Mouse (Mus musculus) CD4-positive, CD25-positive, alpha-beta regulatory T cell, adult 4 months (primary cell): Measurements from ENCODE around the gene Maml3. TPM values are rescaled to one million over a fixed set of nuclear protein-coding genes. Genes with fewer than 3 reads are reported as not detected.
A peak's percentile ranks its signal among the peaks of the same experiment; 100 is the strongest.

Experiments used
- ATAC-seq: one replicate; pipeline ENCODE4 v1.8.0; 2017
- polyA plus RNA-seq, 2 experiments: library from polyadenylated mRNA; unstranded; fragments of 100-300 nt; shearing (Covaris generic); gene quantifications; one replicate each; pipeline ENCODE4 v1.2.1; 2017

Maml3 gene
- polyA plus RNA-seq, 2 experiments from 2014 or later = 0.56 to 0.62 TPM

DNA sequence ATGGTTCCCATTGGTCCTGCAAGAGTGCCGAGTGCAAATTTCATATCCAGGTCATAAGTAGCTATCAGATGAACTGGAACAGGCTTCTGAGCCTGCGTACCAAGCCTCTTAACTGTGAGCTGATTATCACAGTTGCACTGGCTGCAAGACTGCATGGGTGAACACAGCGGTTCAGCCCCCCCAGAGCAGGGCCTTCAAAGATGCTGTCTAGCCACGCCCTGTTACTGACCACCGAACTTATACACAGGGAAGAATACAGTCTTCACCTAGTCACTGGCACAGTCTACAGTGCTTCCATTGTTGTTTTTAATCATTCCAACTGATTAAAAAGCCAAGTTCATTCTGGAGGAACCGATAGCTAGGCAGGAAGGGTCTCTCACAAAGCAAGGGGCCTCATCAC, 287.5 kb downstream of the Maml3 start:
- ATAC-seq = no peak

DNA sequence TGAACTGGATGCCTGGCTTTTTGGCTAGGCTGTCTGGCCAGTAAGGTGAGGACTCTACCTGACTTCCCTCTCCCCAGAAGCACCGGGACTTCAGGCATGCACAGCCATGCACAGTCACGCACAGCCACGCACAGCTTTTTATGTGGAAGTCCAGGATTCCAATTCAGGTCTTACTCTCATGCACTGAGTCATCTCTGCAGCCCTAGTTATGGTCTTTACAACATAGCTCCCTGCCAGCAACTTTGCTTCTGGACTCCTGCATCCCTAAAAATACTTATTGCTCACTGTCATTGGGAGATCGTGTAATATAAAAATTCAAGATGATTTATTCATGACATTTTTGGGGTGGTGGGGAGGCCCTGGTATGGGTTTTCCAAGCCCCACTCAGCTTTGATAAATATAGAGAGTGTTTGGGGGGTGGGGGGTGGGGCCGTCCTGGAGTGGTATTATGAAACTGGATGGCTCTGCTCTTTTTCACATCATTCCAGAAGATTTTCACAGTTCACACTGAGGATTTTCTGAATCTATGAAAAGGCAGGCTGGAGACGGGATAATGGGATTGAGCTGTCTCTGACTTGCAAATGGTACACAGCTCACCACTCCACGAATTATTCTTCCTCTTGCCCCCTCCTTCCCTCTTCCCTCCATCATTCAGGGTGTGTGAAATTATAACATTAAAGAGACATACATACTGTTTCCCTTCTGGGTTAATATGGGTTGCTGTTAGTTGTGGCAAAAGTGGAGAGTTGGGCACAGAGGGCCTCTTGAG, 288.2 kb downstream of the Maml3 start:
- no peak for ATAC-seq

DNA sequence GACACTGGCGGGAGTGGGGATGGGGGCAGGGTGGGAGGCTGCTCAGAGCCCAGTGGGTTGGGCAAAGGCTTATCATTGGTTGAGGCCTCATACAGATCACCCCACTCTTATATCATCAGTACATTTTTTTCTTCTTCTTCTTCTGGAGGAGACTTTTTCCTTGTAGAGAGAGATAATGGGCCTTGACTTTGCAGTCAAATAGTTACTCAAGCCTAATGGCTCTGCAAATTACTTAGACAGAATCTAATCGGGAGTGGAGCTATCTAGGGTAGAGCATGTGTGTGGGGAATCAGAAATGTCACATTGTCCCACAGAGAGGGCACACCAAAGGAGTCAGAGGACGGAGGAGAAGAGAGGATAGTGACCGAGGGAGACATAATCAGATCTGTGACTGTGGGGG, 290.8 kb downstream of the Maml3 start:
- no peak for ATAC-seq

DNA sequence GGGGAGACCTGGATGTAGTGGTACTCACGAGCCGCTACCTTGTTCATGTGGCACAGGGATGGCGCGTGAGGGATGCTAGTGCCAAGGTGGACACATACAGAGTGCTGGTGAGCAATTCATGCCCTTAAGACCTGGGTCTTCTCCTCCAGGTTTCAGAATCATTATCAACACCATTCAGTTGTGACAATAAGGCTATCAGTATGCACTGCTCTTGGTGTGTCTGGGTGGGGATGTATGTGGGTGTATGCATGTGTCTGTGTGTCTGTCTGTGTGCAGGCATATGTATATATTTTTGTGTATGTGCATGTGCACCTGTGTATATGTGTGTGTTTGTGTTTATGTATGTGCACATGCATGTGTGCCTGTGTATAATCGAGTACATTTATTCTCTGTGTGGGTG, 291.7 kb downstream of the Maml3 start:
- no peak for ATAC-seq

DNA sequence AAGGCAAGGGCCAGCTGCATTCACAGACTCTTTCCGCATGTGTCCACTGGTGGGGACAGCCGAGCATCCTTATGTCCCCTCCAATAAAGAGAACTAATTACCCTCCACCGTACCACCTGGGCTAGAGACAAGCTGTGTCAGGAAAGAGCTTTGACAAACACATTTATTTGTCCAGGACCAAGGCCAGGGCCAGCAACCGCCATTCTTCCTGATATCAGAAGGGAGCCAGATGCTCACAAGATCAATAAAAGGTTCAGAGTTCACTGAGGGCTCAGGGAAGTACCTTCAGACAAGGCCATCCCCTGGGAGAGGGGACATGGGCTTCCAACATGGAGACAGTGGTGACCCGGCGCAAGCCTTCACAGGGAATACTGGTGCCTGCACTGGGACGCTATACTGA, 294.1 kb downstream of the Maml3 start:
- ATAC-seq = no peak

DNA sequence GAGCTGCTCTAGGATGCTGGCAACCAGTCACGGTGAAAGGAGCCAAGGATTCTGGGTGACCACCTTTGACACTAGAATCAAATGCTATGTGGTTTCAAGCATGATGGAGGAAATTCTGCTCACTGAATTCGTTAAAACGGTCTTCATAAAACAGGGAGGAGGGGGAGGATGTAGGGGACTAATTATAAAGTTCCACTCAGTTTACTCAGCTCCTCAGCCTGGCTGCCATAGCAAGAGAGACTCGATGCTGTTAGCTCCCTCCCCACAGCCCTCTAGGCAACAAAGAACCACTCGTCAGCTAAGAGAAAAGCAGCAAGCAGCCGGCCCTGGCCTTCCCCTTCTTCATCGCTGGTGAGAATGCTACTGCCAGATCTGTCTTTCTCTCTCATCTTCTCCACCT, 295.1 kb downstream of the Maml3 start:
- no peak for ATAC-seq

DNA sequence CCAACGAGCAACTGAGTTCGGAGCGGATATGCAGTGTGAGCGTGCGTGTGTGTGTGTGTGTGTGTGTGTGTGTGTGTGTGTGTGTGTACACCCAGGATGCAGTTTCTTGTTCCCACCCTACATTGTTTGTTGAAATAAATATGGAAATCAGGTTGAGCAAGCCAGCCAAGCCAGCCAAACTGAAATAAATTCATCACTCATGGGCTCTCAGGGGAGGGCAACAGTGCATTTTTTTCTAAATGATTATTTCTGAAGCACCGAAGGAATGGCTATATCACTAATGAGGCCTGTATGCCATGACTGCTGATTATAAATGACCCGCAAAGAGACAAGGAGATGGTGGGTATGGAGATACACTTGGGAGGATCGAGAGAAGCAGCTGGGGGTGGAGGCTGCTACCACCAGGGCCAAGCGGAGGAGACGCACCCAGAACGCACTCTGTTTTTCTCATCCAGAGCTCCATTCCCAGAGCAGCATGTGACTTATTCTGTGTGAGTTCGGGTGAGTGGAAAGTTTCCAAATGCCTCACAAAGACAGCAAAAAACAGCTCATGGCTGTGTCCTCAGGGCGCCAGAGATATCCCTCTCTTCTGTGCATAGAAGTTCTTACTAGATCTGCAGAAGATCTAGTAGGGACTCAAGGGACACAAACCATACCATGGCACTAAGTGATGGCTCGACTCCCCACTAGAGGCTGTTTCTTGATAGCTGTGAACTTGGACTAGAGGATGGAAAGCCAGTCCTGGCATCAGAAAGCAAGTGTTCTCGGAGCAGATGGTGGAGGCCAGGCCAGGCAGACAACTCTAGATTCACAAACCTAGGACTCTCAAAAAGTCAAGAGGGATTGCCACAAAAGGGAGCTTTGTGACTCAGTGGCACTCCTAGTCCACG, 296.6 kb downstream of the Maml3 start:
- ATAC-seq = no peak

DNA sequence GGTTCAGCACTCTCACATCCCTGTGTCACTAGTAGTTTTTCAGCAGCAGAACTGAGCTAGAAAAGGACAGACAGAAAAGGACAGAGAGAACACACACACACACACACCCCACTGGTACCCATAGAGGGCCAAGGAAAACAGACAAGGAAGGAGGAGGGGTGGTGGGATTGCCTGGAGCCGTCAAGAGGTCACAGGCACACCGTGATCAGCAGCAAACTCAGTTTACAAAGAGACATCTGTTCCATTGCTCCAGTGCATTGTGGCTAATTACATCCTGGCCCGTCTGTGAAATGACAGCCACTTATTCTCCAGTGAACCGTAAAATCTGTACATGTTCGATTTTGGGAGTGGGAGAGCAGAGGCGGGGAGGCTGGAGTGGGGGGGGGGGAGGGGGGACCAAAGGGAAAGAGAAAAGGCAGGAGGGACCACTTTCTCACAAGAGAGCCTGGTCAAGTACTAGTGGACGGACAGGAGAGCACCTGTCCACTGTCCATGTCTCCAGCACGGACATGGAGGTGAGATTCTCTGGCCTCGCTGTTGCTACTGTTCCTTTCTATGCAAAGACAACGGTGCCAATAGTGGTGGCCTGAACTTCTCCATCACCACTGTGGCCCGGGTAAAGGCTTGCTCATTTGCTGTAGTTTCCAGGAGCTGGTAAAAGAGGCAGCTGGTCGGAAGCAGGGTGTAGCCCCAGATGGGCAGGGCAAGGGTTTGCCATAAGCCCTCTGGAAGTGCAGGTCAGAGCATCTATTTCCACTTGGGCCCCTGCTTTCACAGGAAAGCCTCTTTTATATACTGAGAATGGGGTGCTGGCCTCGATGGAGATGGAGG, 299.2 kb downstream of the Maml3 start:
- no peak for ATAC-seq

DNA sequence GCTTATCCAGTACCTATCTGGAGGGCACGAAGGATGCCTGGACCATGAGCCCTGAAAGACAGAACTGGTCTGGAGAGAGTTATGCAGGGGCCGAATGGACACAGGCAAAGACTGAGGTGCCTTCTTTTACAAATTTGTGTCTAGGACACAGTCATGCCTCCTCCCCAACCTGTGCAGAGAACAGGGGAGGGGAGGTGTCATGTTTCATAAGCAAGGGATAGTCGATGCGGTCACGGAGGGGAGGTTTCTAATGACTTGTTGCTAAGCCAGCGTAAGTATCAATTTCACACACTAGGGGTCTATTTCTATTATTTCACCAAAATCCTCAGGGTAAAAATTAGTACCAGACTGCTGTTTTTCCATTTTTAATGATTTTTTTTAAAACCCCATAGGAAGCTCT, 301.0 kb downstream of the Maml3 start:
- no peak for ATAC-seq

DNA sequence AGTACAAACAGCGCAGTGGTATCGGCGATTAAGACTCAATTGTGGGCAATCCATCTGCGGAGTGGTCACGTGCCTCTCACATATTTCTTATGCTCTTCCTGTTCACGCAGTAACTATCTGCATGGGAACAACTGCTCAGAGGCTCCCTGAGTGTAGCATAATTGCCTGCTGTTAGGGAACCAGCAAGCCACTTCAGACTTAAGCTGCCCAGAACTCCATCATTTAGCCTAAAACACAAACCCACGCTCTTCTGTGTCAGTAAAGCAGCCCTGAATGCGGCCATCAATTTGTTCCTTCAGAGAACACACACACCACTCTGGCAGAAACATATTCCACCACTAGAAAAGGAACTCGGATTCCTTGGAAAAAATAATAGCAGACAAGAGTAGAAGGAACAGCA, 305.2 kb downstream of the Maml3 start:
- ATAC-seq = no peak

DNA sequence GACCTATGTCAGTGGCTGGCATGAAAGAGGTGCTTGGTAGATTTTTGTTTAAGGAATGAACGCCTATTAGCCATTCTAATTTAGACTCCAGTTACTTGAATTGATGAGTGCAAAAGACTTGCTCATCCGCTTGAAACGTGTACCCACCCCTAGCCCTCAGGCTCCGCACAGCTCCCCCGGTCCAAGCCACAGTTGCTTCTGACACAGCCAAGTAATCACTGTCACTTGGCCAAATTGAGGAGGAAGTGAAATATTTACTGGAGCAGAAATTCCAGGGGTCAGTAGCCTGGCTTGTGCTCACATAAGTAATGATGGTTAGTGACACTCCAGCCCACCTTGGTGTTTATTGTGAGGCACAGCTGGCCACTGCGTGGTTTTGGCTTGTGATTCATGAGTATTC, 308.0 kb downstream of the Maml3 start:
- ATAC-seq = no peak

DNA sequence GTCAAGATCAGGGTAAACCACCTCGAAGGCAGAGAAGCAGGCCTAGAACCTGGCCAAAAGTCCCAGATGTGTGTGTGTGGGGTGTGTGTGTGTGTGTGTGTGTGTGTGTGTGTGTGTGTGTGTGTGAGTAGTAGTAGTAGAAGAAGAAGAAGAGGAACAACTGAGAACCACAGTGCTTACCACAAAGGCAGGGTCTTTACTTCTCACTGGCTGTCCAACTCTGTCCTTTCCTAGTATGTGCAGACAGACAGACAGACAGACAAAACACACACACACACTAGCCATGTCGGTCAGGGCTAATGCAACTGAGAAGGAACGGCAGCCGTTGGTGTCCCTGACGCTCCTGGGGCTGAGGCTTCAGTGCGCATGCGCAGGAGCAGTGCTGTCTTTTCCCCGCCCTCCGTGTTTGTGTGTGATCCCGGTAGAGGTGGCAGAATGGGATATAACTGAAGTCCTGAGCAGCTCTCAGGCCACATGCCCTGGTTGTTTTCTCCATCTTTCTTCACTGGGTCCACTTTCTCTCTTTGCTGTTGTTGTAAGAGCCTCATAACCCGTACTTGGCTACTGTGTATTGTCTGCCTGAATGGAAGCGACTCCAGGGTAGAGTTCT, 308.6 kb downstream of the Maml3 start:
- peak; percentile 68 for ATAC-seq

DNA sequence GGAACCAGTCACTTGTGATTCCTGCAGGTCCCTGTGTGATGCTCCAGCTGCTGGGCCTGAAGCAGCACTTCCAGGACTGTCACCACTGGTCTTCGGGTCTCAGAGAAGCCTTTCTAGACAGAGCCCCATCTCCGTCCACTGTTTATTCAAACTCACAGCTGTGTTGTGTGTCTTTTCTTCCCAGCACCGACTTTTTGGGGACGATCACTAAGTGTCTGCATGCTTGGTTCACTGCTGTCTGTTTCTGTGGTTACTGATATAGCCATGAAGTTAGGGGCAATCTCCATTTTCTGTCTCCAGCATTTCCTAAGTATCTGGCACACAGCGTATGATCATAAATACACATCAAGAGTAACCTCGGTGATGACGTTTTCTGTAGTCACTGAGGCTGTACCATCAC, 313.3 kb downstream of the Maml3 start:
- no peak for ATAC-seq

DNA sequence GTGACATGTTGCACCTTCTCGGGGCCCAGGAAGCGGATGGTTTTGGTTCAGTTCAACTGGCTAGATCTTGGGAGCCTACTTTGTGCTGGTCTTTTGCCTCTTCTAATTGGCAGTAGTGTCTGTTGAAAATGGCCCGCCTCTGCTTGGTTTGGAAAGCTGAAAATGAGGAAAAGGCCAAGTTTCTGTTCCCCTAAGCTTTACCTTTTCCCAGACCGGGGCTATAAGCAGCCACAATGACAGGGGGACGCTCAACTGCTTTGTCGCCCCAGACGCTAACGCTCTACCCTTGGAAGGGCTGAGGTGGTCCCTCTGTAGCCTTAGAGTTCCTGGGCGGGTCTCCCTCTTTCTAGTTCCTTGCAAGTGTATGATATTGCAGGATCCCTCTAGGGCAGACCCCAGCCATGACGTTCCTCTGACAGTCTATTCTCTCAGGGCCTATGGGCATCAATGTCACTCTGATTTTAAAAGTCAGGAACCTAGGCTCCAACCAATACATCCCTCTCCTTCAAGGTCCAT, 315.4 kb downstream of the Maml3 start:
- ATAC-seq = no peak

DNA sequence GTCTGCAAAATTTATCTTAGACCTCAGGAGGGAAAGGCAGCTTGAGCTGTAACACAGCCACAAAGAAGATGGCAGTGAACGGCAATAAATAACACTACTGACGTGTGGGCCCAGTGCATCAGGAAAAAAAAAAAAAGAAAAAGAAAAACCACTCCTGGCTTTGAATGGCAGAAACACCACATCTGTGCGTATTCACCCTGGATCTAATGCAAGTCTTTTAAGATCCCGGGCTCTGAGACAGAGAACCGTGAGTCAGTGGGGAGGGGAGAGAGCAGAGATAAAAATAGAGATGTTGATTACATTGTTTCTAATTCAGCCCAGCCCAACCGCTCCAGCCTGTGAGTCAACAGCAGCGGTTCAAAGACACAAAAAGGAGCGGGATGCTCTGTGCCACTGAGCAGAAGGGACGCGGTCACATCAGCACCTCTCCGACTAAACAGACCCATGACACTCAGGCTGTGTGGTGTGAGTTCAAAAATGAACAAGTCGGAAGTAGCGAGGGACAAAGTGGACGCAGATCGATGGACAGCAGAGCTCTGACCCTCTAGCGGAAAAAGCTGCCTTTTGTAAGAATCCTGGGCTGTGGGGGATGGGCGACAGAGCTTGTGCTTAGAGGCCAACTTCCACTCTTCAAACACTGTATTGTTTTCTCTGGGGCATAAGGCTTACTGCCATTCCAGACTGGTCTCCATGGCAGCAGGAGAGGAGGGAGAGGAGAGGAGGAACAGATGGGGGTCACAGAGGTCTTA, 316.1 kb downstream of the Maml3 start:
- no peak for ATAC-seq

DNA sequence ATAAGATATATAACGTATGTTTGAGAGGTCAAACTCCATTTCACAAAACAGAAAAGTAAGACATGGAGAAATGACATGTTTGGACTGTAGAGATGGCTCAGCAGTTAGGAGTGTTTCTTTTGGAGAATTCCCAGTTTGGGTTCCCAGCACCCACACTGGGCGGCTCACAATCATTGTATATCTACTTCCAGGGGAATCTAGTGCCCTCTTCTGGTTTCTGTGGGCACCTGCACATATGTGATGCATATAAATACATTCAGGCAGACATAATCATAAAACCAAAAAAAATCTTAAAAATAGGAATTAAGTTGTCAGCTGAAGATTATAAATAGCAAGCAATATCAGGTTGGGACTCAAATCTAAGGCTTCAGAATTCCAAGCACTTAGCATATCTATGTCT, 316.9 kb downstream of the Maml3 start:
- no peak for ATAC-seq

DNA sequence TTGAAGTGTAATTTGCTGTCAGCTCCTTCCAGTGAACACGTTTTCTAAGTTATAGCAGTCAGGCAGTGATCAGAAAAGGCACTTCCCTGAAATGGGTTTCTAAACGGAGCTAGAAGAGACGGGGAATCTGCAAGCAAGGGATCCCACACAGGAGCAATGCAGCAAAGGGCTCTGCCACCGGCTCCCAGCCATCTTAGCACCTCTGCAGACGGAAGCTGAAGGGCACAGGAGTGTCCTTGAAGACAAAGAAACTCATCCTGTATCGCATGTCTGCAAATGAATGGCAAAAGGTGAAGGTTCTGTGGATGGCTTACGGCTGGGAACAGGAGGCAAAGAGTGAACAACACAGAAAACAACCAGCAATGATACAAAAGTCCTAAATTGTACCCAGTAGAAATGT, 319.1 kb downstream of the Maml3 start:
- ATAC-seq = no peak

DNA sequence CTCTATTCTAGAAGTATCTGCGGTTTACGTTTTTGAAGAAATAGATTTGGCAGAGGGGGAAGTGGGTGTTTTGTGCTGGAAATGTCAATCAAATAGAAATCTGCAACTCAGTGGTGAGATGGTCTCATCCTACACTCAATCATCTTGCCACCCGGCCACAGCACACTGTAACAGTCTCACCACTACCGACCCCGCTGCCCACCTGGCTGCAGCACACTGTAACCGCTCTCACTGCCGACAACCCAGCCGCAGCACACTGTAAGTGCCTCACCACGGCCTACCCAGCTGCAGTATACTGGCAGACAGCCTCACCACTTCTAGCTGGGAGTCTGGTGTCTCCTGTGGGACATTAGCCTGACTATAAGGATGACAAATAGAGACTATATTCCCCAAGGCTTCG, 322.7 kb downstream of the Maml3 start:
- ATAC-seq = no peak

DNA sequence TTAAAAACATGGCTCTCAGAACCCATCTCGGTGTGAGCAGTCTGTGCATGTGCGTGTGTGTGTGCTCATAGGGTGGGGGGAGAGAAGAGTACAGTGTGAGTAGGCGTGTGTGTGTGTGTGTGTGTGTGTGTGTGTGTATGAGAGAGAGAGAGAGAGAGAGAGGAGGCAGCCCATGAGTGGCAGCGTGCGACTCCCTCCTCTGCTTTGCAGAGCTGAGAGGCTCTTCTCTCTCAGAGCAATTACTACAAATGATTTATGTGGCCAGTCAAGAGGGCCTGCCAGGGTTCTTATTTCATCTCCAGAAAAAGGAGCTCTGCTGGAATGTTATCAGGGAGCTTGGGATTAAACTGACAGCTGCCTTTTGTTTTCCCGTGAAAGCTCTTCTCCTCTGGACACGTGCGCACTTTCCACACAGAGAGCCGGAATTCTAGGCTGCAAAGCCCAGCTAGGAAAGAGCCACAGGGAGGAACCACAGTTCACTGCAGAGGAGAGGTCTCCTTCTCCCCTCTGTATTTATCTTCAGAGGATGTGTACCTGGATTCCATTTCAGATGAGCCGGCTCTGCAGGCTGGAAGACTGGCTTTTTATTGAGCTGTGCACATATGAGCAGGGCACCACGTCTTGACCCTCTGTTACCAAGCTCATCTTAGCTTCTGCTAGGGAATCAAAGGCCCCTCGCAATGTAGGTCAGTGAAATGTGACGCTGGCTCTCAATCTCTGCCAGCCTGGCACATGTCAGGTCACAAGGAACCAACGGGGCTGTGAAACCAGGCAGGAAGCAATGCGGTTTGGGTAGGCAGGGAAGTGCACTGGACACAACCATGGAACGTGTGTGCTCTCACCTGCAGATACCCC, 325.9 kb downstream of the Maml3 start:
- no peak for ATAC-seq

DNA sequence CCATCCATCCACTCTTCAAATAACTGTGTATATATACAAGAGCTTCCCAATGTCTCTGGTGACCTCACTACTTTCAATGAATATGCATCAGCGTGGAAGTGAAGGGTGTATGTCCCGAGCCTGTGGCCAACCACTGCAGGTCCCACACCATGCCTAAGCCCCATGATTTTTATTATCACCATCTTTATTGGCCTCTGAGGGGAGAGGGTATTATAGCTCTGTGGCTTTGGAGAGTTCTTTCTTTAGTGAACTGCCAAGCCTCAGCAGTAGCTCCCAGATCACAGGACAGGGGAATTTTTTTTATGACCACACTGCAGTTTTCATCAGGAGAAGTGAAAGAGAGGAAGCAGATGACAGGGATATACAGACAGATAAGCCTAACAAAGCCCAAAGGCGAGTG, 326.7 kb downstream of the Maml3 start:
- no peak for ATAC-seq
